Mouse (Mus musculus) kidney, postnatal 36 days (tissue): ENCODE measurements around the gene Srebf2.
A peak's percentile ranks its signal among the peaks of the same experiment; 100 is the strongest.

Experiments
- DNase-seq, 2 experiments: peaks; one replicate each; pipeline ENCODE4 v3.0.0; 2021 to 2022; ENCODE audit warnings: mixed read lengths in 2 of 2

Srebf2 gene

DNA sequence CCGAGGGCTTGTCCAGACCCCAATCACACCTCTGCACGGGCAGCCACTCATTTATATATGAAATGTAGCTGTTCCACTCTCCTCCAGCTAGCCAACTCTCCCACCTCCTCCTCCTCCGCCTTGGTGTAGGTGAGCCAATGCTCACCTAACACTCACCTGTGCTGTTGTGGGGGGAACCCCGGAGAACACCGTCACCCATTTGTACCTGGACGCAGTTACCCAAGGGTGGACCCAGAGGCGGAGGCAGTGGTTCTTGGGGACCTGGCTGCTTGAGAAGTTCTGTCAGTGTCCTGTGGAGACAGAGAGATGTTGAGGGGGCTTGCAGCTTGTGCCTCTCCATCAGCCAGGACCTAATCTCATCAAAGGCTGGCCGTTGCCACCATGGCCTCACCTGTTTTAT is 61.3 kb downstream of the Srebf2 start:
- no peak for DNase-seq

DNA sequence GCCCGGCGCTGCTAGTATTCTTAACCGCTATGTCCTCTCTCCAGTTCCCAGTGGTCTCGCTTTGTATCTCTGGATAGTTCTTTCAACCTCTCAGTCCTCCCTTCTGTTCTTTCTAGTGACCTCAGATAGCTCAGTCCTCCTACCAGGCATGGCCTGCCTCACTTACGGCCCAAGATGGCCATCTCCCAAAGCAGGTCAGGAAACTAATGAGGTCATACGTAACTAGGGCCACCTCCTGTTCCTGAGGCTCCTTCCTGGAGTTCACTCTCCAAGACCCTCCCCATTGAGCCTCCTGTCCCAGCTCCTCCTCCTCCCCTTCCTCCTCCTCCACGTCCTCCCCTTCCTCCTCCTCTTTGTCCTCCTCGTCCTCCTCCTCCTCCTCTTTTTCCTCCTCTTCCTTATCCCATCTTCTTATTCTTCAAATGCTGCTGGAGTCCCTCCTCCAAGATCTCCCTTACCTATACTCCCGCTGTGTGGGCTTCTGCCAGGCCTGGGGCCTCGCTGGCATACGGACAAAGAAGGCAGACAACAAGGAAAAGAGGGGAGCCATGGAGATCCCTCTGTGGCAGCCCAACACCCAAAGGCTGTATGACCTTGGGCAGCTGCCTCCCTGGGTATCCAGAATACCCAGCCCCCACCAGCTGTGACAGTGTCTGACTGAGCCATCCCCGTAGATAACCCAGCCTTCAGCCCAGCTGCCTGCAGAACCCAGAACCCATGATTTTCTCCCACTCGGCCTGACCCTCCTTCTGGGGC is 62.5 kb downstream of the Srebf2 start:
- DNase-seq: no peak

DNA sequence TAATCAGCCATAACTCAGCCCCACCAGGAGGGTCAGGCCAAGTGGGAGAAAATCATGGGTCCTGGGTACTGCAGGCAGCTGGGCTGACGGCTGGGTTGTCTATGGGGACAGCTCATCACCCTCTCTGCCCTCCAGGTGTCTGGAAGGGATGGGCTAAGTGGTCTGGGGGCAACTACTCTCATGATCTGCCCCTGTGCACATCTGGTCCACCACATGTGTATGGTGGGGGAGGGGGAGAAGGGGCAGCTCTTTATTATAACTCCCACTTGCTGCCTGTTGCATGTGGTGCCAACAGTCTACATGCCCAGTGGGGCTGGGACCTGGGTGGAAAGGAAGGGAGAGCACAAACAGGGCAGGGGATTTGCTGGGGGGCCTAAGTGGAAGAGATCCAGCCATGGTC is 63.8 kb downstream of the Srebf2 start:
- DNase-seq: no peak

DNA sequence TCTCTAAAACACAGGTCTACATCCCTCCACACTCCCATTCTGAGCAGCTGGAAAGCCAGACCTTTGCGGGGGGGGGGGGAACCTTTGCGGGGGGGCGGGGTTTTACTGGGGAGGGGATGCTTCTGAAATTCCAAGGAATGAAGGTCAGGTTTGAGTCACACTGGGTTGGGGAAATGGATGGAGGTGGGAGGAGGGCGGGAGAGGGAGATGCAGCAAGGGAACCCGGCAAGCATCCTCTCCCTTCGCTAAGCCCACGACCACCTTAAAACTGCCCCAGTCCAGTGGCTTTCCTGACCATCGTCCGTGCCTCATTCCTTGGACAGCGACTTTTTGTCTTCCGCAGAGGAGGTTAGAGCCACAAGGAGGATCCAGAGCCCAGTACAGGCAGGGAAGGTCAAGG is 64.3 kb downstream of the Srebf2 start:
- no peak for DNase-seq

GRCm38 (mm10) chr15:82211911-82212751 is 65.2 kb downstream of the Srebf2 start:
- peak in 1 of 2 experiments; percentile 39 for DNase-seq

- no peak for DNase-seq
These were observed 65.7 kb downstream of the Srebf2 start, which contains the start of gene Shisa8 for GRCm38 (mm10) chr15:82212752-82213063. Gene Shisa8 (minus strand): TSS chr15:82212815.

GRCm38 (mm10) chr15:82213222-82213621 is 66.2 kb downstream of the Srebf2 start:
- no peak for DNase-seq

DNA sequence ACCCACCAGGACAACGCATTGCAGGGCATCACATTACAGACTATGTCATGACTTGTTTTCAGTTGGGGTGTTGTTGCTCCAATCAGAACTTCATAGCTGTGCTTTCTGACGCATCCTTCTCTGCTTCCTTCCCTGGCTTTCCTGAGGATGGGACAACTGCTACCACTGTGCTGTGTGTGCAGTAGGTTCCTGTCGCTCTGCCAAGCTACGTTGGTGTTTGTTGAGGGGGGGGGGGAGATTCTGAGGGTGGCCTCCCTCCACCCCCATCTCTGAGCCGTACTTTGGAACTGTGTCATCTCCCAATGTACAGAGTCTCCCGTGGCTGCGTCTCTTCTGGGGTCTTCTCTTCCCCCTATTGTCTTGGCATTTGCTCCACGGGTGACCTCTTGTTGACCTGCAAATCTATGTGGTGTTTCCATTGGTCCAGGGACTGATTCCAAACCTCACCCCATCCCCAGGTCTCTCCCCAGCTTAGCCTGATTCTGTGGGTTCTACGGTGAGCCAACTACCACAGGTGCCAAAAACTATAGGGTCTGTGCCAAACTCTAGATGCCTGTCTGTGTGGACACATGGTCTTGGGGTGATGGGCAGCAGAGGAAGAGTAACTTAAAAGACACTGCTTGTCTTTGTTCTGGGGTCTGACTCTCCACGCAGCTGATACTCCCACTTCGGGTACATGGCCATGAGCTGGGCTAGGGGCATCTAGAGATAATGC is 68.5 kb downstream of the Srebf2 start:
- no peak for DNase-seq

GRCm38 (mm10) chr15:82216142-82216827 is 69.3 kb downstream of the Srebf2 start:
- DNase-seq: no peak

DNA sequence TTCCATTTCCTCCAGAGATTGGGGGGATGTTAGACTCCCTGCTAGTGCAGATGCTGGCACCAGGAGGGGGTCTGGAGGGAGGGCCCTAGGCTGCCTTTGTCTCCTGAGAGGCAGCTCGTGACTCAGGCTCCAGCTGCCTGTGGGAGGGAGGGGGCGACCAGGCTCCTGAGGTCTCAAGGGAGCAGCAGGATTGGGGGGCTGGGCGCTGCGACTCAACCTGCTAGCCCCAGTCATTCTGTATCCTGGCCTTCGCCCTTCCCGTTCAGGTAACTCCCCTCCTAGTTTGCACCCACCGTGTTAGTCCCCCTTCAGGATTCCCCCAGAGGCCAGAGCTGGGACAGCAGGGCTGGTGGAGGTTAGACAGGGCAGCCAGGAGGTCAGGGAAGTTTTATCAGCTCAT is 70.1 kb downstream of the Srebf2 start:
- no peak for DNase-seq

- DNase-seq: no peak
These were observed 71.0 kb downstream of the Srebf2 start for GRCm38 (mm10) chr15:82217980-82218379.

- no peak for DNase-seq
These were observed 72.0 kb downstream of the Srebf2 start for GRCm38 (mm10) chr15:82218778-82219666.

GRCm38 (mm10) chr15:82220003-82220675 is 73.2 kb downstream of the Srebf2 start:
- no peak for DNase-seq

- no peak for DNase-seq
These were observed 74.3 kb downstream of the Srebf2 start for GRCm38 (mm10) chr15:82221104-82221860.

- no peak for DNase-seq
These were observed 76.3 kb downstream of the Srebf2 start for GRCm38 (mm10) chr15:82223251-82223650.

DNA sequence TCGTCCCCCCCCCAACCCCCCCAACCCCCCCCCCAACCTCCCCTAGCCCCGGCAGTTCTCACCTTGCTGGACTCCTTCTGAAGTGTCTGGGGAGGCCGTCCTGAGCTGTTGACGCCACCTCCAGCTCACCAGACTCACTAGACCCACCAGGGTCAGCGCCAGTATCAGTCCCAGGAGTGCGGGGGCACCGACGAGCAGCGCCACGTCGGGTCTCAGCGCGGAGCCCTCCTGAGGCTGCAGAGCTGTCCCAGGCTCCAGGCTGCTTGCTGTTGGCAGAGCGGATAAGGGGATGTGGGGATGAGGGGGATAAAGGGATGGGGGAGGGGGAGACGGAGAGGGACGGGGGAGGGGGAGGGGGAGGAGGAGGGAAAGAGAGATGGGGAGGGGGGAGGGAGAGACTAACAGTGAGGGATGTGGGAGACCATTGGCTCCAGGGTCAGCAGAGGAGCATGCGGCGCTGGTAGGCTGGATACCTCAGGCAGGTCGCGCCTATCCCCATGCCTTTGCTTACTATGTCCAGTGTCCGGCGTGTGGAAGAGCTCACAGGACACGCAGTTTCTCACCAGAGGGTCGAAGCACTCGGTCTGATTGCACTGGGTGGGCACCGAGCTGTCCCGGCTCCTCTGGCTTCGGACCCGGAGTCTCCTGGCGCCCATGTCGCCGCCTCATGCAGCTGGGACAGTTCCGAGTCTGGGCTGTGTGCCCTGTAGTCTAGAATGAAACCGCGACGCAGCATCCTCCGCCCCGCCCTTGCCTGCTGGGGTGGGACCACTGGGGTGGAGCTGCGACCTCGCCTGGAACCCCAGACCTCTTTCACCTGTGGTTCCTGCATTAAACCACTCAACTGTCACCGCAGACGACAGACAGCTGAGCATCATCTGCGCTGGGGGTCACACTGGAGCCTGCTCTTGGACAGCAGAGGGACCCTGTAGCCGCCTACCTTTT is 76.9 kb downstream of the Srebf2 start, which contains the start of gene Tnfrsf13c:
Gene Tnfrsf13c, minus strand, starts transcription at position 713 of the 945 bp plus-strand sequence.
- peak in 1 of 2 experiments; percentile 33 for DNase-seq

- no peak for DNase-seq
These were observed 77.7 kb downstream of the Srebf2 start for GRCm38 (mm10) chr15:82224602-82225215.

GRCm38 (mm10) chr15:82225769-82226168 is 78.8 kb downstream of the Srebf2 start:
- DNase-seq: no peak
